Mouse (Mus musculus): ENCODE data around the gene Lamc2.

DNA sequence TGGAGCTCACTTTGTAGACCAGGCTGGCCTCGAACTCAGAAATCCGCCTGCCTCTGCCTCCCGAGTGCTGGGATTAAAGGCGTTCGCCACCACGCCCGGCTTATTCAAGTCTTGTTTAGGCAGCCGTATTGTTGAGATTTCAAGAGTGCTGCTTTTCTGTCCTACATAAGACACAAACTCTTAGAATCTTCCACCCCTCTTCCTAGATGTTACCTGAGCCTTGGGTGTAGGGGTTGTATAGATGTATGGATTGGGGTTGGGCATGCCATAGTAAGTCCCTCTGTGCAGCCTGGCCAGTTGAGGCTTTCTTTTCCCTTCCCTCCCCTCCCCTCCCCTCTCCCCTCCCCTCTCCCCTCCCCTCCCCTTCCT, 83.1 kb downstream of the Lamc2 start:
- TF ChIP-seq CTCF (IDR thresholded peaks at IDR 0.05; ENCODE audit: borderline replicate concordance, insufficient read depth, low read depth, low read length) = no peak
- no peak for TF ChIP-seq POLR2A (IDR thresholded peaks at IDR 0.05; ENCODE audit: borderline replicate concordance, insufficient read depth, low read length)
